8 mouse cellular contexts compared by ENCODE assay signal in the genomic region with DNA sequence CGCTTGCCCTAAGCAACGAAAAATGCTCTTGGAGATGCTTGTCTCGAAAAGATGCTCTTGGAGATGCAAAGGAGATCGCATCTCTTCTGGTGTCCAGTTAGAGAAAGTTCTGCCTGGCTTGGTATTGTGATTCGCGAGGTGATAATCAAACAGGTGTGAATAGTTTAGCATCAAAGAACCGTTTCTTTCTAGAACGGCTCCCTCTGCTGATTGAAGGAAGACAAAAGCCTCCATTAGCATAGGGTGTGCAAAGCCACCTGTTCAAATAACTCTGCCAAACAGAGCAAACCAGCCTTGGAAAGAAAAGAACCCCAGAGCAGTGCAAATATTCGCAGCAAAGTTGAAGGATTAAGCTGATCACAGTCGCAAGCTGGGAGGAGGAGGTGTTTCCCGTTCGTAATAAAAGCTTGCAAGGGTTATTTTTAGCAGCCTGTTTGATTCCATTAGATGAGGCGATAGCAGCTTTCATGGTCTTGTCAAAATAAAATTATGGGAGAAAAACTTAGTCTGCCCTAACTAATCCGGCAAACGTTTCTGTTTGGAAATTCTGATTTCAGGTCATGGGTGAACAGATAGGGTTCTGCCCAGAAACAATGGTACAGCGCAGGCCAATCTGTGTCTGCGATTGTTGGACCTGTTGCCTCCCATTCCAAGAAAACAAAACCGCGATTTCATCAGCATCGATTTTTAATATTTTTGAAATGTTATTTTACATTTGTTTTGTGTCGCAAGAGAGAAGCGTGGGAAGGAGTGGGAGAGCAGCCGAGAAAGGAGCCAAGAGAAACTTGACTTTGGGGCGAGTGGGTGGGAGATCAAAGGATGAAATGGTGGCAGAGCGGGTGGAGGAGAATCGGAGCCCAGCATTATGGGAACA.
A peak's percentile ranks its signal among the peaks of the same experiment; 100 is the strongest.
DNase-seq lines count a peak whose midpoint lies in the region; ATAC-seq and TF ChIP-seq lines count a peak whose summit lies in the region.

No protein-coding gene starts in this region.

- DNase-seq in heart, adult 8-10 months (ENCODE audit: low spot score): no peak
- no peak for DNase-seq in forebrain, embryonic 11.5 days (ENCODE audit: low spot score)
- DNase-seq in layer of hippocampus, postnatal 14 days (ENCODE audit: low spot score in 2 of 2): peak; percentile 27 to 37
- DNase-seq in ovary, postnatal 10 days (ENCODE audit: low spot score): no peak
- DNase-seq in cerebellum, postnatal 25 days: no peak

- peak overlapping the region; percentile 89 for H3K4me2 ChIP-seq in heart, embryonic 13.5 days
- peak overlapping the region; percentile 92 for H3K4me2 ChIP-seq in forebrain, embryonic 11.5 days (ENCODE audit: low read depth, low read length, severe bottlenecking)
- H3K4me2 ChIP-seq in stomach, embryonic 14.5 days (replicated peaks; ENCODE audit: low read depth, low read length): peak overlapping the region; percentile 90

- peaks cover 49% of the 10 kb centered on the region for H3K27me3 ChIP-seq in heart, embryonic 13.5 days (replicated peaks)
- peaks cover 2% of the 10 kb centered on the region; the same call in 1 of the 2 replicates for H3K27me3 ChIP-seq in ES-Bruce4 (ENCODE audit: control insufficient read depth, insufficient read depth, low read length, poor library complexity, severe bottlenecking)
- H3K27me3 ChIP-seq in forebrain, embryonic 11.5 days (ENCODE audit: control insufficient read depth, insufficient read depth, low read length): peaks cover 5% of the 10 kb centered on the region
- H3K27me3 ChIP-seq in stomach, embryonic 14.5 days (ENCODE audit: control insufficient read depth, insufficient read depth, low read length): peaks cover 3% of the 10 kb centered on the region; the same call in 1 of the 2 replicates

- no peak overlapping the region for H3K27ac ChIP-seq in heart, embryonic 13.5 days (replicated peaks)
- 0 out of 2 replicates have a peak overlapping the region, but pooled peaks have one; percentile 47 for H3K27ac ChIP-seq in ES-Bruce4 (ENCODE audit: insufficient read depth, low read length)
- H3K27ac ChIP-seq in forebrain, embryonic 11.5 days (ENCODE audit: low read depth, low read length): no peak overlapping the region
- peak overlapping the region; percentile 88 for H3K27ac ChIP-seq in stomach, embryonic 14.5 days (ENCODE audit: low read length)

- TF ChIP-seq POLR2A in ES-Bruce4 (IDR thresholded peaks at IDR 0.05; ENCODE audit: insufficient read depth, low read length): no peak

- peaks cover 13% of the 10 kb centered on the region; the same call in 1 of the 2 replicates for H3K4me1 ChIP-seq in heart, embryonic 13.5 days
- no peaks in the 10 kb centered on the region for H3K4me1 ChIP-seq in ES-Bruce4 (ENCODE audit: control insufficient read depth, insufficient read depth, low read length)
- H3K4me1 ChIP-seq in forebrain, embryonic 11.5 days (replicated peaks; ENCODE audit: control insufficient read depth, insufficient read depth, low read length): peaks cover 5% of the 10 kb centered on the region; the same call in 1 of the 2 replicates
- H3K4me1 ChIP-seq in stomach, embryonic 14.5 days (ENCODE audit: control insufficient read depth, insufficient read depth, low read length): no peaks in the 10 kb centered on the region

- peaks cover 3% of the 10 kb centered on the region; the same call in 1 of the 2 replicates for H3K9me3 ChIP-seq in heart, embryonic 13.5 days
- no peaks in the 10 kb centered on the region for H3K9me3 ChIP-seq in ES-Bruce4 (replicated peaks; ENCODE audit: control insufficient read depth, insufficient read depth, low read length, poor library complexity, severe bottlenecking)
- H3K9me3 ChIP-seq in forebrain, embryonic 11.5 days (ENCODE audit: control insufficient read depth, low read length): peaks cover 2% of the 10 kb centered on the region; the same call in 1 of the 2 replicates
- no peaks in the 10 kb centered on the region for H3K9me3 ChIP-seq in stomach, embryonic 14.5 days (ENCODE audit: control insufficient read depth, low read depth, low read length)

- no peak for ATAC-seq in heart, embryonic 13.5 days (ENCODE audit: extremely low read depth, insufficient number of reproducible peaks, low FRiP score, low TSS enrichment)
- ATAC-seq in forebrain, embryonic 11.5 days (replicated peaks; ENCODE audit: low FRiP score): peak; percentile 37; the same call in 1 of the 2 replicates
- peak; percentile 86 for ATAC-seq in stomach, embryonic 14.5 days (ENCODE audit: insufficient number of reproducible peaks, insufficient read depth, low FRiP score, low read depth)

- TF ChIP-seq EP300 in ES-Bruce4 (IDR thresholded peaks at IDR 0.05; ENCODE audit: insufficient read depth, low read depth, low read length): no peak

- H3K36me3 ChIP-seq in heart, embryonic 13.5 days: no peaks in the 10 kb centered on the region
- H3K36me3 ChIP-seq in ES-Bruce4 (ENCODE audit: control insufficient read depth, insufficient read depth, low read length, poor library complexity, severe bottlenecking): no peaks in the 10 kb centered on the region
- no peaks in the 10 kb centered on the region for H3K36me3 ChIP-seq in forebrain, embryonic 11.5 days (ENCODE audit: control insufficient read depth, insufficient read depth, low read length)
- H3K36me3 ChIP-seq in stomach, embryonic 14.5 days (ENCODE audit: control insufficient read depth, insufficient read depth, low read length): no peaks in the 10 kb centered on the region

- no peak for TF ChIP-seq CTCF in ES-Bruce4 (IDR thresholded peaks at IDR 0.05; ENCODE audit: low read depth, low read length)

- WGBS in heart, embryonic 13.5 days: 17% methylated on average over 26 of the region's 26 CpGs
- 15% methylated on average over 26 of the region's 26 CpGs for WGBS in forebrain, embryonic 11.5 days
- 15% methylated on average over 26 of the region's 26 CpGs for WGBS in stomach, embryonic 14.5 days

- peak overlapping the region; percentile 72 for H3K9ac ChIP-seq in heart, embryonic 13.5 days
- H3K9ac ChIP-seq in ES-Bruce4 (ENCODE audit: low read depth, poor library complexity, severe bottlenecking): no peak overlapping the region
- H3K9ac ChIP-seq in forebrain, embryonic 11.5 days (ENCODE audit: low read length): peak overlapping the region; percentile 48
- peak overlapping the region; percentile 28; the same call in 1 of the 2 replicates for H3K9ac ChIP-seq in stomach, embryonic 14.5 days (replicated peaks; ENCODE audit: low read depth, low read length)

- peak overlapping the region; percentile 63 for H3K4me3 ChIP-seq in heart, embryonic 13.5 days
- H3K4me3 ChIP-seq in ES-Bruce4 (ENCODE audit: low read depth, low read length): peak overlapping the region; percentile 31
- peak overlapping the region; percentile 50 for H3K4me3 ChIP-seq in forebrain, embryonic 11.5 days (ENCODE audit: low read depth, low read length)
- H3K4me3 ChIP-seq in stomach, embryonic 14.5 days (ENCODE audit: low read depth, low read length): peak overlapping the region; percentile 42

Comparison
In these comparisons a context has a peak if more than half of its experiments do, and no peak if none do; other contexts are left out.
1. H3K27ac ChIP-seq: peak in ES-Bruce4 (single experiment) and stomach, embryonic 14.5 days (single experiment); none in heart, embryonic 13.5 days (single experiment) and forebrain, embryonic 11.5 days (single experiment).
2. DNase-seq: peak in layer of hippocampus, postnatal 14 days (2 of 2); none in heart, adult 8-10 months (single experiment), forebrain, embryonic 11.5 days (single experiment), ovary, postnatal 10 days (single experiment) and cerebellum, postnatal 25 days (0 of 2).
3. Peak in every context shown above with its lines, with median percentiles within 50 percentile points of each other: H3K4me2 ChIP-seq and H3K4me3 ChIP-seq.